Comparison of ENCODE assay signal across 8 mouse cellular contexts in genomic region chr9:124256271-124257199, GRCm38 (mm10). TPM values are rescaled to one million over a fixed set of nuclear protein-coding genes. Genes with fewer than 3 reads are reported as not detected.
DNase-seq lines count a peak whose midpoint lies in the region; ATAC-seq and TF ChIP-seq lines count a peak whose summit lies in the region.
"Not testable (repeated sequence)": the region's sequence is repeated elsewhere in the genome, so short reads cannot be mapped to it uniquely, and the experiment has no call there.

No protein-coding gene starts in this region.

- H3K27ac ChIP-seq in embryonic facial prominence, embryonic 10.5 days (replicated peaks); hindbrain, embryonic 14.5 days; limb, embryonic 12.5 days; olfactory bulb, adult 2 months (ENCODE audit: insufficient read depth, low read depth, low read length): not testable (repeated sequence)

- intact Hi-C loops in gastrocnemius, postnatal 14 days (cut with DNase I; ENCODE audit: low total_unique reads) = not testable (repeated sequence)

- POLR2A ChIA-PET in Patski (lab: Charles Lee) = not testable (repeated sequence)

- TF ChIP-seq POLR2A in olfactory bulb, adult 2 months (IDR thresholded peaks at IDR 0.05; ENCODE audit: insufficient read depth, low read depth, low read length) = 0 out of 2 replicates have a peak, but pooled peaks have one; percentile 28

- in situ Hi-C loops in Patski (cut with MboI; ENCODE audit: low pct_unique_long_range_greater_than_20kb) = not testable (repeated sequence)

- DNase-seq in Patski (ENCODE audit: low read depth, low spot score) = peak; percentile 64
- DNase-seq in embryonic facial prominence, embryonic 10.5 days (ENCODE audit: low spot score) = peak; percentile 46
- DNase-seq in gastrocnemius, postnatal 14 days = peak; percentile 28
- peak; percentile 38 for DNase-seq in hindbrain, embryonic 14.5 days (ENCODE audit: low spot score)
- DNase-seq in urinary bladder, postnatal 14 days (ENCODE audit: low spot score) = peak; percentile 23

- 14% methylated on average over 1 of the region's 1 CpGs for WGBS in embryonic facial prominence, embryonic 10.5 days
- WGBS in hindbrain, embryonic 14.5 days = 18% methylated on average over 1 of the region's 1 CpGs
- WGBS in limb, embryonic 12.5 days = 15% methylated on average over 1 of the region's 1 CpGs
- 16% methylated on average over 1 of the region's 1 CpGs for WGBS in olfactory bulb, adult 2 months

- CTCF ChIA-PET in Patski (lab: Charles Lee) = not testable (repeated sequence)

- not testable (repeated sequence) for H3K9ac ChIP-seq in hindbrain, embryonic 14.5 days
- peak overlapping the region; percentile 0; the same call in 1 of the 2 replicates for H3K9ac ChIP-seq in limb, embryonic 12.5 days (replicated peaks)

- not testable (repeated sequence) for TF ChIP-seq CTCF in Patski (IDR thresholded peaks at IDR 0.05); olfactory bulb, adult 2 months (IDR thresholded peaks at IDR 0.05; ENCODE audit: insufficient read depth, low read depth, low read length)

- H3K4me1 ChIP-seq in embryonic facial prominence, embryonic 10.5 days; hindbrain, embryonic 14.5 days (replicated peaks; ENCODE audit: control insufficient read depth, insufficient read depth, low read length); limb, embryonic 12.5 days (replicated peaks); olfactory bulb, adult 2 months (ENCODE audit: control insufficient read depth, insufficient read depth, low read length): not testable (repeated sequence)

- H3K27me3 ChIP-seq in Patski; embryonic facial prominence, embryonic 10.5 days (replicated peaks; ENCODE audit: low read depth, poor library complexity, severe bottlenecking); hindbrain, embryonic 14.5 days (ENCODE audit: control insufficient read depth, insufficient read depth, low read length); limb, embryonic 12.5 days: not testable (repeated sequence)

- not testable (repeated sequence) for H3K4me2 ChIP-seq in hindbrain, embryonic 14.5 days (replicated peaks); limb, embryonic 12.5 days

- H3K36me3 ChIP-seq in embryonic facial prominence, embryonic 10.5 days (replicated peaks); hindbrain, embryonic 14.5 days (replicated peaks; ENCODE audit: control insufficient read depth, insufficient read depth); limb, embryonic 12.5 days: not testable (repeated sequence)

- H3K9me3 ChIP-seq in embryonic facial prominence, embryonic 10.5 days = peaks cover 10% of the 10 kb centered on the region
- peaks cover 12% of the 10 kb centered on the region for H3K9me3 ChIP-seq in hindbrain, embryonic 14.5 days (ENCODE audit: control insufficient read depth, low read length)
- H3K9me3 ChIP-seq in limb, embryonic 12.5 days = peaks cover 12% of the 10 kb centered on the region

- peak; percentile 86 for ATAC-seq in Patski
- ATAC-seq in hindbrain, embryonic 14.5 days (ENCODE audit: low FRiP score) = peak; percentile 73
- peak; percentile 52; the same call in 1 of the 2 replicates for ATAC-seq in limb, embryonic 12.5 days (ENCODE audit: insufficient number of reproducible peaks, insufficient read depth, low FRiP score, low TSS enrichment, low read depth)
- peak; percentile 77 for ATAC-seq in megakaryocyte-erythroid progenitor cell, adult 5-6 weeks (replicated peaks; ENCODE audit: low FRiP score, low TSS enrichment, poor library complexity, severe bottlenecking)

- not testable (repeated sequence) for H3K4me3 ChIP-seq in embryonic facial prominence, embryonic 10.5 days; hindbrain, embryonic 14.5 days (replicated peaks; ENCODE audit: low read length); limb, embryonic 12.5 days (replicated peaks); olfactory bulb, adult 2 months (ENCODE audit: insufficient read depth, low read depth, low read length)

RNA-seq across cellular contexts. Expression of gene 2010315B03Rik, which starts 56.0 kb away (rescaled TPM):
- 16.7 TPM for polyA plus RNA-seq in Patski (2021)
- 6.9 and 8.5 TPM in 2 replicates for polyA plus RNA-seq in embryonic facial prominence, embryonic 10.5 days (2016; fragmentation: Nextera tagmentation; extraction: Ambion mirVana)
- total RNA-seq in gastrocnemius, postnatal 14 days (2021) = 10 to 100 TPM in 1 of 2 experiments, 1 to 10 TPM in 1; 9.0 to 11.1 TPM
- polyA plus RNA-seq in hindbrain, embryonic 14.5 days (2014; fragmentation: Nextera tagmentation; extraction: Ambion mirVana) = 6.4 and 10.7 TPM in 2 replicates
- polyA plus RNA-seq in limb, embryonic 12.5 days (2016; fragmentation: Nextera tagmentation; extraction: Ambion mirVana) = 5.1 and 5.4 TPM in 2 replicates
- total RNA-seq in megakaryocyte-erythroid progenitor cell, adult 5-6 weeks (2014; fragmentation: Nextera tagmentation) = 10.1 and 18.4 TPM in 2 replicates
- 11.7 and 25.2 TPM in 2 replicates for total RNA-seq in megakaryocyte-erythroid progenitor cell, adult 5-6 weeks (2017)
- not detected in 2 replicates for polyA plus RNA-seq in olfactory bulb, adult 2 months (2012; ENCODE audit: insufficient read depth, insufficient read length, low replicate concordance, missing spikeins)
